Mouse (Mus musculus): Measurements from ENCODE around the gene Adam10. TPM values are rescaled to one million over a fixed set of nuclear protein-coding genes. Genes with fewer than 3 reads are reported as not detected.

The Adam10 gene
- polyA plus RNA-seq, 1 experiment from 2014 or later, result 61.5 TPM

DNA sequence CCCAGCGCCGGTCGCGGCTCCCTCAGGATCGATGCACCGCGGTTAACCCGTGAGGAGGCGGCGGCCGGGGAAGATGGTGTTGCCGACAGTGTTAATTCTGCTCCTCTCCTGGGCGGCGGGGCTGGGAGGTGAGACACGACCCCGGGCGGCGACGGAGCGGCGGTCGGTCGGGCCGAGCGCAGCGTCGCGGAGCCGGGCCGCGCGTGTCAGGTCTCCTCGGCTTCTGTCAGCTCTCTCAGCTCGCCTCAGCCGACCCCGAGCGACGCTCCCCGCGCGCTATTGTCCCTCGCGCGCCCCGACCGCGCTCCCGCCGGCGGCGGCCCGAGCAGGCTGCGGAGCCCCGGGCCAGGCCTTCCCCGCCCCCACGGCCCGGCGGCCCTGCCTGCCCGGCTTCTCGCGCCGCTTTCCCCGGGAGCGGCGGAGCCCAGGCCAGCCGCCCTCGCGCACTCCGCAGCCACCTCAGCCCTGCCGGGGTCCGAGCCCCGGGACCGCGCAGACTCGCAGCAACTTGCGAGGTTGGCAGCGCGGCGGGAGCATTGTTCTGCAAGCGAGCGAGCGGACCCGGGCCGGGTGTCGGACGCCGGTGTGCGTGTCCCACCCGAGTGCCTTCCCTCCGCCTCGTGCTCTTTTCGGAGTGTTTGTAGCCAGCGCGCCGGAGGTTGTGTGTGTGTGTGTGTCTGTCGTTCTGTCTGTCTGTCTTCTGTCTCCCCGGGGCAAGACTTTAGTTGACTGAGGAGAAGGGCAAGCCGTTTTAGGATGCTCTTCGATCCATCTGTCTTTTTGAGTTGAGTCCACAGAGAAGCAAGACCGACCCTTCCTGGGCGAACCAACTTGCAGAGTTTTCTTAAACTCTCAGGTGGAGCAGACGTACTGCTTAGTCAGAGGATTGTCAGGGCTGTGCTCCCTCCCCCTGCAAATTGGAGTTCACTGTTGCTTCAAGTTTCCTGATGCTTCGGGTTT is 615 bp downstream of the Adam10 start:
- Histone ChIP-seq H3K4me2 (peak overlapping the region; percentile 65), H3K9me3 (no peaks in the 10 kb centered on the region), H3K27me3 (replicated peaks) (no peaks in the 10 kb centered on the region), H3K4me1 (peaks cover 24% of the 10 kb centered on the region), H3K4me3 (peak overlapping the region; percentile 100), H3K9ac (peak overlapping the region; percentile 95), H3K36me3 (replicated peaks) (no peaks in the 10 kb centered on the region), H3K27ac (peak overlapping the region; percentile 98)
- under 1% methylated on average over 97 of the region's 103 CpGs for WGBS
- ATAC-seq (replicated peaks), result no peak; the same call in 1 of the 2 replicates

DNA sequence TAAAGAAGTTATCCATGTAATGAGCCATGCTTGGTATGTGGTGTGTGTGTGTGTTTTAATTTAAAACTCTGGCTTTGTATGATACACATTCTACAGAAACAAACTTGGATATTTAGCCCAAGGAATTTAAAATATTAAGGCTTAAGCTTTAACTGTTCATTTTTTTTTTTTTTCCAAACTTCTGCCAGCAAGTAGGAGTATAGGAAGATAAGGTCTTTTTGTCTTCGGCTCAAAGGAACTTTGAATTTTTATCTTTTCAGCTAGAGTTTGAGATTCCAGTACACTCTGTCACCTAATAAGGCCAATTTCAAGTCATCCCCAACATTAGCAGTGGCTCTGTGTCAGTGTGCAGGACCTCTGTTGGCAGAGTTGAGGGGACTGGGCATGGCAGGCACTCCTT is 3.4 kb downstream of the Adam10 start:
- no peak overlapping the region for H3K4me3 ChIP-seq
- ATAC-seq (replicated peaks), result no peak
- 89% methylated on average over 1 of the region's 1 CpGs for WGBS

DNA sequence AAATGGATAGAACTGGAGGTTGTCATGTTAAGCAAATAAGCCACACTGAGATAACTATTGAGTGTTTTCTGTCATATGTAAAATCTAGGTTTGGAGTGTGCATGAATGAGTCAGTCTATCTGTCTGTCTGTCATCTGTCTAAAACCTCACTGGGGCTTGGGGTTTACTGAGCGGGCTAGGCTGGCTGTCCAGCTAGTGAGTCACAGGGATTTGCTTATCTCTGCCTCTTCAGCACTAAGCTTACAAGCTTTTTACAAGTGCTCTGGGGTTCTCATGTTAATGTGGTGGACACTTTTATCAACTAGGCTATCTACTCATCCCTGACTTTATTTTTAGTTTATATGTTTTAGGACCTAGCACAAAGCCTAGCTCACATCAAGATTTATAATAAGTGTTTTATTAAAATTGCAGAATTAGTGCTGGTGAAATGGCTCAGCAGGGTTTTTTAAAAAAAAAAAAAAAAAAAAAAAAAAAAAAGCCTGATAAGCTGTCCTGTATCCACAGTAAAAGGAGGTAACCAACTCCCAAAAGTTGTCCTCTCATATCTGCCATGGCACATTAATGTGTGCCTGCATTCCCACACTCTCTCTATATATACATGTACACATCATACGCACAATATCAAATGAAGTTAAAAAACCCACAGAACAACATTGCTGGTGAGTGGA is 9.6 kb downstream of the Adam10 start:
- Histone ChIP-seq H3K9me3 (no peaks in the 10 kb centered on the region), H3K4me2 (no peak overlapping the region), H3K4me1 (no peaks in the 10 kb centered on the region), H3K36me3 (replicated peaks) (no peaks in the 10 kb centered on the region), H3K27me3 (replicated peaks) (no peaks in the 10 kb centered on the region), H3K9ac (no peak overlapping the region), H3K4me3 (no peak overlapping the region), H3K27ac (no peak overlapping the region)
- ATAC-seq (replicated peaks), result no peak
- WGBS, result 82% methylated on average over 2 of the region's 2 CpGs

More for the DNA sequence above, 3.4 kb downstream of the Adam10 start:
- Histone ChIP-seq H3K27ac (no peak overlapping the region), H3K36me3 (replicated peaks) (no peaks in the 10 kb centered on the region), H3K4me2 (no peak overlapping the region), H3K27me3 (replicated peaks) (no peaks in the 10 kb centered on the region), H3K9ac (no peak overlapping the region), H3K4me1 (peaks cover 24% of the 10 kb centered on the region), H3K9me3 (no peaks in the 10 kb centered on the region)

DNA sequence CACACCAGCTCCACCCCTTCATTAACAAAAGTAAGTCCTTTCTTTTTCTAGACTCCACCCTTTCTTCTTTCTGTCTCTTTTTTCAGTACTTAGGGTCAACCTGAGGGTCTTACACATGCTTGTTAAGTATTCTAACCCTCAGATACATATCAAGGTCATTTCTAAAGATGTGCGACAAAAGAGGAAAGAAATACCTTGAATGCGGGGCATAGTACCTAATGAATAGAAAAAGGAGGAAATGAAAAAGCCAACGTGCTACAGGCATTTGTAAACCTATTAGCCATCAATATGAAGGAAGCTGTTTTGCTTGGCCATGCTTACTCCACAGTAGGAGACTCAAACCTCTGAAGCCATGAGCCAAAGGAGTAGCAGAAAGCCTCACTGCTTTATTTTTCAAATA is 11.1 kb downstream of the Adam10 start:
- 73% methylated on average over 3 of the region's 3 CpGs for WGBS
- no peak overlapping the region for H3K27ac ChIP-seq

GRCm38 (mm10) chr9:70690579-70690978 is 11.8 kb downstream of the Adam10 start:
- no peaks in the 10 kb centered on the region for H3K9me3 ChIP-seq
- no peaks in the 10 kb centered on the region for H3K27me3 ChIP-seq (replicated peaks)
- no peaks in the 10 kb centered on the region for H3K4me1 ChIP-seq
- no peak overlapping the region for H3K4me2 ChIP-seq
- no peaks in the 10 kb centered on the region for H3K36me3 ChIP-seq (replicated peaks)
- no peak overlapping the region for H3K9ac ChIP-seq
- H3K27ac ChIP-seq, result no peak overlapping the region
- no peak for ATAC-seq (replicated peaks)
- no peak overlapping the region for H3K4me3 ChIP-seq

More for the DNA sequence above, 11.1 kb downstream of the Adam10 start:
- H3K36me3 ChIP-seq (replicated peaks), result no peaks in the 10 kb centered on the region
- no peak overlapping the region for H3K4me3 ChIP-seq
- H3K9ac ChIP-seq, result no peak overlapping the region
- H3K4me1 ChIP-seq, result no peaks in the 10 kb centered on the region
- no peak overlapping the region for H3K4me2 ChIP-seq
- no peak for ATAC-seq (replicated peaks)
- no peaks in the 10 kb centered on the region for H3K27me3 ChIP-seq (replicated peaks)
- no peaks in the 10 kb centered on the region for H3K9me3 ChIP-seq

GRCm38 (mm10) chr9:70691772-70692693 is 13.2 kb downstream of the Adam10 start:
- Histone ChIP-seq H3K4me3 (no peak overlapping the region), H3K9me3 (no peaks in the 10 kb centered on the region)
- WGBS, result 82% methylated on average over 2 of the region's 2 CpGs

GRCm38 (mm10) chr9:70695723-70696122 is 16.9 kb downstream of the Adam10 start:
- no peaks in the 10 kb centered on the region for H3K36me3 ChIP-seq (replicated peaks)
- no peak overlapping the region for H3K4me3 ChIP-seq
- H3K4me2 ChIP-seq, result no peak overlapping the region
- H3K9me3 ChIP-seq, result no peaks in the 10 kb centered on the region
- no peaks in the 10 kb centered on the region for H3K27me3 ChIP-seq (replicated peaks)
- 96% methylated on average over 2 of the region's 2 CpGs for WGBS
- H3K9ac ChIP-seq, result no peak overlapping the region
- H3K27ac ChIP-seq, result no peak overlapping the region
- H3K4me1 ChIP-seq, result no peaks in the 10 kb centered on the region
- ATAC-seq (replicated peaks), result no peak

More at GRCm38 (mm10) chr9:70691772-70692693, 13.2 kb downstream of the Adam10 start:
- Histone ChIP-seq H3K4me2 (no peak overlapping the region), H3K27ac (no peak overlapping the region), H3K9ac (no peak overlapping the region), H3K4me1 (no peaks in the 10 kb centered on the region), H3K27me3 (replicated peaks) (no peaks in the 10 kb centered on the region), H3K36me3 (replicated peaks) (no peaks in the 10 kb centered on the region)
- no peak for ATAC-seq (replicated peaks)

GRCm38 (mm10) chr9:70698090-70698489 is 19.3 kb downstream of the Adam10 start:
- H3K4me3 ChIP-seq, result no peak overlapping the region
- H3K4me1 ChIP-seq, result no peaks in the 10 kb centered on the region
- no peak overlapping the region for H3K9ac ChIP-seq
- WGBS, result 91% methylated on average over 1 of the region's 1 CpGs
- H3K9me3 ChIP-seq, result no peaks in the 10 kb centered on the region
- no peaks in the 10 kb centered on the region for H3K36me3 ChIP-seq (replicated peaks)
- no peak overlapping the region for H3K27ac ChIP-seq
- no peak overlapping the region for H3K4me2 ChIP-seq
- H3K27me3 ChIP-seq (replicated peaks), result no peaks in the 10 kb centered on the region
- ATAC-seq (replicated peaks), result no peak

DNA sequence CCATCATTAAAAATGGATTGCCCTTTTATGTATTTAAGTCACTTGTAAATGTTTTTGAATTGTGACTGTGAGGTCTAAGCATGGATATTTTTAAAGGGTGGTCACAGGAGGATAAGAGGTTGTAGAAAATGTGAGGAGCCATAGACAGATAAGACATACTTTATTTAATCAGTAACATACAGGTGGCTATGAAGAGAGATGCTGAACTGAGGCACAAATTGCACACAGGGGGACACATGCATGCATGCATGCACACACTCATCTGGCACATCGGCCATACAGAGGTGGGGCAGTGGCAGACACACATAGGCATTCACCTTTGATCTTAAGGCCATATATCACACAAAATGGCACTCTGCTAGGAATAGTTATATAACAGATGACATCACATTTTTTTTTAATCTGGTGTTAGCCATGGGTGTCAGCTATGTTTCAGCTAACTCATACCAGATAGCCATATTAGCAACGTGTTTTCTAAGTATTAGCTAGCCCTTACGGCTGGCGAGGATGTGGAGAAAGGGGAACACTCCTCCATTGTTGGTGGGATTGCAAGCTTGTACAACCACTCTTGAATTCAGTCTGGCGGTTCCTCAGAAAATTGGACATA is 24.9 kb downstream of the Adam10 start:
- whole genome bisulfite sequencing, result 95% methylated on average over 5 of the region's 5 CpGs
- no peak for ATAC-seq (replicated peaks)
- no peaks in the 10 kb centered on the region for H3K27me3 ChIP-seq (replicated peaks)
- H3K4me3 ChIP-seq, result no peak overlapping the region
- no peaks in the 10 kb centered on the region for H3K9me3 ChIP-seq
- H3K4me1 ChIP-seq, result no peaks in the 10 kb centered on the region
- 0 out of 2 replicates have a peak, but pooled peaks cover 4% of the 10 kb centered on the region for H3K36me3 ChIP-seq (replicated peaks)
- H3K4me2 ChIP-seq, result no peak overlapping the region
- H3K27ac ChIP-seq, result no peak overlapping the region
- H3K9ac ChIP-seq, result no peak overlapping the region

GRCm38 (mm10) chr9:70706444-70706843 is 27.6 kb downstream of the Adam10 start:
- Histone ChIP-seq H3K4me3 (no peak overlapping the region), H3K4me2 (no peak overlapping the region), H3K9ac (no peak overlapping the region), H3K4me1 (no peaks in the 10 kb centered on the region), H3K9me3 (no peaks in the 10 kb centered on the region), H3K36me3 (replicated peaks) (0 out of 2 replicates have a peak, but pooled peaks cover 4% of the 10 kb centered on the region), H3K27ac (no peak overlapping the region), H3K27me3 (replicated peaks) (no peaks in the 10 kb centered on the region)
- ATAC-seq (replicated peaks), result no peak
- 100% methylated on average over 1 of the region's 1 CpGs for WGBS

- no peak overlapping the region for H3K4me2 ChIP-seq
- H3K27ac ChIP-seq, result no peak overlapping the region
- H3K4me1 ChIP-seq, result no peaks in the 10 kb centered on the region
- H3K4me3 ChIP-seq, result no peak overlapping the region
- no peak overlapping the region for H3K9ac ChIP-seq
- H3K27me3 ChIP-seq (replicated peaks), result no peaks in the 10 kb centered on the region
- no peaks in the 10 kb centered on the region for H3K36me3 ChIP-seq (replicated peaks)
- H3K9me3 ChIP-seq, result no peaks in the 10 kb centered on the region
- no peak for ATAC-seq (replicated peaks)
- WGBS, result 12% methylated on average over 2 of the region's 2 CpGs
Measured at GRCm38 (mm10) chr9:70729544-70729943, 50.7 kb downstream of the Adam10 start.
